Mouse (Mus musculus) midbrain, embryonic 12.5 days (tissue): ENCODE measurements around the gene Mprip. TPM values are rescaled to one million over a fixed set of nuclear protein-coding genes. Genes with fewer than 3 reads are reported as not detected.
"Not testable (repeated sequence)": the region's sequence is repeated elsewhere in the genome, so short reads cannot be mapped to it uniquely, and the experiment has no call there.

Experiments
- ATAC-seq: fragments of 200-750 bp; cut with Nextera tagmentation; 2 replicates; pipeline ENCODE4 v1.8.0; 2017; ENCODE audit warnings: low read depth, moderate TSS enrichment, moderate library complexity; ENCODE audit not compliant: low FRiP score
- H3K27ac ChIP-seq: fragments of 300-500 bp; sonication (generic); replicated peaks from 2 replicates; pipeline ENCODE4 v1.5.1; 2016; ENCODE audit warnings: mild to moderate bottlenecking
- H3K27me3 ChIP-seq: fragments of 300-500 bp; sonication (generic); 2 replicates; pipeline ENCODE4 v1.6.1; 2016; ENCODE audit warnings: mild to moderate bottlenecking
- H3K36me3 ChIP-seq: fragments of 300-500 bp; sonication (generic); 2 replicates; pipeline ENCODE4 v1.6.1; 2016
- H3K4me1 ChIP-seq: fragments of 300-500 bp; sonication (generic); 2 replicates; pipeline ENCODE4 v1.6.1; 2016
- H3K4me2 ChIP-seq: fragments of 300-500 bp; sonication (generic); replicated peaks from 2 replicates; pipeline ENCODE4 v1.6.1; 2016; ENCODE audit warnings: mild to moderate bottlenecking, moderate library complexity
- H3K4me3 ChIP-seq: fragments of 300-500 bp; sonication (generic); 2 replicates; pipeline ENCODE4 v1.5.1; 2016; ENCODE audit warnings: mild to moderate bottlenecking
- H3K9ac ChIP-seq: fragments of 300-500 bp; sonication (generic); replicated peaks from 2 replicates; pipeline ENCODE4 v1.6.1; 2016; ENCODE audit warnings: mild to moderate bottlenecking, moderate library complexity
- H3K9me3 ChIP-seq: fragments of 300-500 bp; sonication (generic); 2 replicates; pipeline ENCODE4 v1.6.1; 2016; ENCODE audit warnings: mild to moderate bottlenecking
- WGBS: fragments of 180-500 bp; shearing (Covaris S2); methylation state at CpG from one replicate; pipeline ENCODE4 v1.1.7; 2016; 5-methylcytosine and 5-hydroxymethylcytosine counted together
- polyA plus RNA-seq: library from polyadenylated mRNA; unstranded; fragments of >200 nt; fragmentation: Nextera tagmentation; extraction: Ambion mirVana; gene quantifications from 2 replicates; pipeline ENCODE4 v1.2.1, GENCODE M21; 2016

Mprip gene
- polyA plus RNA-seq, 1 experiment from 2014 or later, result 73.0 TPM

- Histone ChIP-seq H3K9me3 (no peaks in the 10 kb centered on the region), H3K4me1 (no peaks in the 10 kb centered on the region), H3K4me2 (no peak overlapping the region), H3K9ac (no peak overlapping the region), H3K27ac (no peak overlapping the region), H3K36me3 (peaks cover 30% of the 10 kb centered on the region), H3K27me3 (no peaks in the 10 kb centered on the region), H3K4me3 (no peak overlapping the region)
- no peak for ATAC-seq
- WGBS, result 79% methylated on average over 3 of the region's 3 CpGs
Observed at GRCm38 (mm10) chr11:59727204-59727603, 66.1 kb downstream of the Mprip start.

GRCm38 (mm10) chr11:59731821-59732220, 70.7 kb downstream of the Mprip start:
- H3K9me3 ChIP-seq, result no peaks in the 10 kb centered on the region
- H3K4me3 ChIP-seq, result no peak overlapping the region
- 85% methylated on average over 3 of the region's 3 CpGs for WGBS
- H3K4me1 ChIP-seq, result no peaks in the 10 kb centered on the region
- H3K4me2 ChIP-seq, result no peak overlapping the region
- ATAC-seq, result no peak
- no peak overlapping the region for H3K27ac ChIP-seq
- H3K9ac ChIP-seq, result no peak overlapping the region
- H3K27me3 ChIP-seq, result no peaks in the 10 kb centered on the region
- peaks cover 48% of the 10 kb centered on the region for H3K36me3 ChIP-seq

- H3K27me3 ChIP-seq, result no peaks in the 10 kb centered on the region
- H3K4me3 ChIP-seq, result no peak overlapping the region
- peak overlapping the region; percentile 37; the same call in 1 of the 2 replicates for H3K9ac ChIP-seq
- peaks cover 55% of the 10 kb centered on the region for H3K36me3 ChIP-seq
- H3K9me3 ChIP-seq, result no peaks in the 10 kb centered on the region
- H3K27ac ChIP-seq, result no peak overlapping the region
- no peak for ATAC-seq
- H3K4me1 ChIP-seq, result no peaks in the 10 kb centered on the region
- no peak overlapping the region for H3K4me2 ChIP-seq
- WGBS, result 46% methylated on average over 1 of the region's 1 CpGs
Observed at GRCm38 (mm10) chr11:59732407-59733066, 71.4 kb downstream of the Mprip start.

GRCm38 (mm10) chr11:59733600-59733999, 72.5 kb downstream of the Mprip start:
- not testable (repeated sequence) for H3K9me3 ChIP-seq, H3K27ac ChIP-seq, H3K4me1 ChIP-seq, H3K4me2 ChIP-seq, H3K27me3 ChIP-seq, ATAC-seq, H3K9ac ChIP-seq, H3K4me3 ChIP-seq
- 82% methylated on average over 5 of the region's 5 CpGs for WGBS
- H3K36me3 ChIP-seq, result peaks cover 57% of the 10 kb centered on the region

GRCm38 (mm10) chr11:59734335-59734734, 73.2 kb downstream of the Mprip start:
- no peak overlapping the region for H3K4me3 ChIP-seq
- H3K27me3 ChIP-seq, result no peaks in the 10 kb centered on the region
- WGBS, result 97% methylated on average over 1 of the region's 1 CpGs
- H3K27ac ChIP-seq, result no peak overlapping the region
- no peaks in the 10 kb centered on the region for H3K4me1 ChIP-seq
- no peak overlapping the region for H3K9ac ChIP-seq
- H3K36me3 ChIP-seq, result peaks cover 57% of the 10 kb centered on the region
- H3K9me3 ChIP-seq, result no peaks in the 10 kb centered on the region
- ATAC-seq, result no peak
- H3K4me2 ChIP-seq, result no peak overlapping the region

GRCm38 (mm10) chr11:59735938-59736337, 74.8 kb downstream of the Mprip start:
- H3K4me2 ChIP-seq, H3K27me3 ChIP-seq, H3K9ac ChIP-seq, ATAC-seq, H3K27ac ChIP-seq, H3K4me3 ChIP-seq, H3K4me1 ChIP-seq, H3K9me3 ChIP-seq: not testable (repeated sequence)
- WGBS, result 94% methylated on average over 4 of the region's 4 CpGs
- H3K36me3 ChIP-seq, result peaks cover 64% of the 10 kb centered on the region

GRCm38 (mm10) chr11:59737250-59737649, 76.1 kb downstream of the Mprip start:
- whole genome bisulfite sequencing, result 95% methylated on average over 12 of the region's 12 CpGs

GRCm38 (mm10) chr11:59739996-59740395, 78.9 kb downstream of the Mprip start:
- H3K27ac ChIP-seq, result no peak overlapping the region
- no peak overlapping the region for H3K4me3 ChIP-seq
- no peak overlapping the region for H3K4me2 ChIP-seq
- no peaks in the 10 kb centered on the region for H3K4me1 ChIP-seq
- 93% methylated on average over 2 of the region's 2 CpGs for WGBS
- H3K9ac ChIP-seq, result no peak overlapping the region
- peaks cover 92% of the 10 kb centered on the region for H3K36me3 ChIP-seq
- H3K27me3 ChIP-seq, result no peaks in the 10 kb centered on the region
- ATAC-seq, result no peak
- no peaks in the 10 kb centered on the region for H3K9me3 ChIP-seq

More at GRCm38 (mm10) chr11:59737250-59737649, 76.1 kb downstream of the Mprip start:
- Histone ChIP-seq H3K9me3 (no peaks in the 10 kb centered on the region), H3K4me3 (no peak overlapping the region), H3K27me3 (no peaks in the 10 kb centered on the region), H3K36me3 (peaks cover 72% of the 10 kb centered on the region), H3K4me2 (no peak overlapping the region), H3K27ac (no peak overlapping the region), H3K4me1 (no peaks in the 10 kb centered on the region), H3K9ac (no peak overlapping the region)
- ATAC-seq, result no peak

GRCm38 (mm10) chr11:59741915-59742314, 80.8 kb downstream of the Mprip start:
- H3K27me3 ChIP-seq, result no peaks in the 10 kb centered on the region
- no peak overlapping the region for H3K9ac ChIP-seq
- no peaks in the 10 kb centered on the region for H3K9me3 ChIP-seq
- H3K36me3 ChIP-seq, result peaks cover 81% of the 10 kb centered on the region
- WGBS, result over 99% methylated on average over 5 of the region's 5 CpGs
- H3K4me3 ChIP-seq, result no peak overlapping the region
- ATAC-seq, result no peak
- no peaks in the 10 kb centered on the region for H3K4me1 ChIP-seq
- H3K27ac ChIP-seq, result no peak overlapping the region
- H3K4me2 ChIP-seq, result no peak overlapping the region

- no peaks in the 10 kb centered on the region for H3K9me3 ChIP-seq
- no peak overlapping the region for H3K9ac ChIP-seq
- peaks cover 69% of the 10 kb centered on the region for H3K36me3 ChIP-seq
- no peak overlapping the region for H3K4me3 ChIP-seq
- no peak overlapping the region for H3K4me2 ChIP-seq
- H3K4me1 ChIP-seq, result no peaks in the 10 kb centered on the region
- ATAC-seq, result no peak
- H3K27me3 ChIP-seq, result no peaks in the 10 kb centered on the region
- H3K27ac ChIP-seq, result no peak overlapping the region
- WGBS, result 87% methylated on average over 2 of the region's 2 CpGs
Observed at GRCm38 (mm10) chr11:59743307-59743706, 82.2 kb downstream of the Mprip start.

GRCm38 (mm10) chr11:59743712-59744111, 82.6 kb downstream of the Mprip start:
- no peak overlapping the region for H3K4me2 ChIP-seq
- no peaks in the 10 kb centered on the region for H3K4me1 ChIP-seq
- H3K9ac ChIP-seq, result no peak overlapping the region
- H3K27me3 ChIP-seq, result no peaks in the 10 kb centered on the region
- no peaks in the 10 kb centered on the region for H3K9me3 ChIP-seq
- no peak overlapping the region for H3K4me3 ChIP-seq
- 94% methylated on average over 1 of the region's 1 CpGs for WGBS
- no peak overlapping the region for H3K27ac ChIP-seq
- H3K36me3 ChIP-seq, result peaks cover 69% of the 10 kb centered on the region
- no peak for ATAC-seq

GRCm38 (mm10) chr11:59744374-59744773, 83.3 kb downstream of the Mprip start:
- 87% methylated on average over 4 of the region's 4 CpGs for WGBS
- H3K9ac ChIP-seq, result no peak overlapping the region
- H3K4me1 ChIP-seq, result no peaks in the 10 kb centered on the region
- H3K4me3 ChIP-seq, result no peak overlapping the region
- H3K27ac ChIP-seq, result no peak overlapping the region
- peaks cover 67% of the 10 kb centered on the region for H3K36me3 ChIP-seq
- H3K4me2 ChIP-seq, result no peak overlapping the region
- ATAC-seq, result no peak
- H3K27me3 ChIP-seq, result no peaks in the 10 kb centered on the region
- no peaks in the 10 kb centered on the region for H3K9me3 ChIP-seq

GRCm38 (mm10) chr11:59745851-59746250, 84.7 kb downstream of the Mprip start:
- H3K4me2 ChIP-seq, result no peak overlapping the region
- peaks cover 65% of the 10 kb centered on the region for H3K36me3 ChIP-seq
- 95% methylated on average over 5 of the region's 5 CpGs for WGBS
- H3K4me1 ChIP-seq, result no peaks in the 10 kb centered on the region
- H3K9me3 ChIP-seq, result no peaks in the 10 kb centered on the region
- ATAC-seq, result no peak
- H3K27ac ChIP-seq, result no peak overlapping the region
- H3K9ac ChIP-seq, result no peak overlapping the region
- no peak overlapping the region for H3K4me3 ChIP-seq
- no peaks in the 10 kb centered on the region for H3K27me3 ChIP-seq
